Mouse (Mus musculus) cerebellum, postnatal 25 days (tissue): ENCODE results near the gene Ece2.

Experiments
- DNase-seq, 2 experiments: peaks; one replicate each; pipeline ENCODE4 v3.0.0; 2021; ENCODE audit warnings: mixed read lengths in 2 of 2

Gene Ece2

GRCm38 (mm10) chr16:20692241-20692965 lies 62.8 kb downstream of the Ece2 start:
- peak in 1 of 2 experiments; percentile 41 for DNase-seq

GRCm38 (mm10) chr16:20693111-20693701 lies 63.6 kb downstream of the Ece2 start, which contains the start of gene Fam131a:
Gene Fam131a (plus strand): TSS chr16:20693241.
- DNase-seq = peak; percentile 95 to 97

DNA sequence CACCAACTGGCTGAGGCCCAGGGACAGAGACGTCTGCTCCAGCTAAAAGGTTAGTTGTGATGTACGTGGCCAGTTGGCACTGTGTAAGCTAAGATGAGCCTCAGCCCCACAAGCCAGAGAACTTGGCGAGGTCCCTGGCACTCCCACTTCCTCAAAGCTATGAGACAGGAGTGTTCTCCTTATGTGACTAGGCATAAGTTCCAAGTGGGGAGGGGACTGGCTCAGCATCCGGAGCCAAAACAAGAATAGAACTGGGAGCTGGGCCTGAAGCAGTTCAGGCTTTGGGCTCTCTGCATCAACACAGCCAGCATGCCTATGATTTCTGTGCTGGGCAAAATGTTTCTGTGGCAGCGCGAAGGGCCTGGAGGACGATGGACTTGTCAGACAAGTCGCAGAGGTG lies 65.2 kb downstream of the Ece2 start:
- DNase-seq = peak; percentile 75

DNA sequence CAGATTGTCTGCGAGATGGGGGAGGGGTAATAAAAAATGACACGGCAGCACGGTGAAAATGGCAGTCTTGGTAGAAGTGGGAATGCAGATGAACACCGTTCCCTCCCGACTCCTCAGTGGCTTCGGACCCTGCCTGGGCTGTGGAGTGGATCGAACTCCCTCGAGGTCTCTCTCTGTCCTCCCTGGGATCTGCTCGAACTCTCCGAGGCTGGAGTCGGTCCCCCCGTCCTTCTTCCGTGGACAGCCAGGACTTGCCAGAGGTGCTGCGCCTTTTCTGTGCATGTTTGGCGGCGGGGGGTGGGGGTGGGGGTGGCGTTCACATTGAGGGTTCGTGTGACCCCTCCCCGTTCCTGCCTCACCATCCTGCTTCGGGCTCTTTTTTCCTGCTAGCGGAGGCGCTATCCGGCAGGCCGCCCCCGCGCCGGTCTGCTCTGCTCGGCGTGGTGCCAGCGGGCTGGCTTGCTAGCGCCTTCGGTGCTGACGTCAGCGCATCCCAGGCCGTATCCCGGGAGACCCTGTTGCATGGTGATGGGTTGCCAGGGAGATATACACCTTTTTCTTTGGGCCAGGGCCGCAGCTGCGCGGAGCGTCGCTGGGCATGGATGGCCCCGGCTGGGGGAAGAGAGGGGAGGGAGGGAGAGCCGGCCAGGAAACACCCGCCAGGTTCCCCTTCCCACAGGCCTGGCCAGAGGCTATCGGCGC lies 66.1 kb downstream of the Ece2 start:
- peak; percentile 93 to 98 for DNase-seq
